Mouse (Mus musculus): ENCODE measurements at regions not wholly inside any gene's neighbourhood (a gene's known extent, or its start where the extent isn't known, plus 50 kb on each side); places are given as distances from the start of the nearest gene placed in this dataset.

- TF ChIP-seq USF2 (conservative IDR thresholded peaks at IDR 0.05; ENCODE audit: low read depth, low read length) (no peak), POLR2A (IDR thresholded peaks at IDR 0.05; ENCODE audit: low read depth, low read length) (no peak), CTCF (conservative IDR thresholded peaks at IDR 0.05 in 1 of 2, IDR thresholded peaks at IDR 0.05 in 1 of 2; ENCODE audit: low read depth in 2 of 2, low read length in 2 of 2) (no peak), UBTF (IDR thresholded peaks at IDR 0.05; ENCODE audit: low read depth, low read length) (no peak), EP300 (IDR thresholded peaks at IDR 0.05; ENCODE audit: low read length) (no peak), MEF2A (IDR thresholded peaks at IDR 0.05; ENCODE audit: borderline replicate concordance, low read depth, low read length) (no peak), TBP (conservative IDR thresholded peaks at IDR 0.05; ENCODE audit: low read depth, low read length) (no peak), BHLHE40 (IDR thresholded peaks at IDR 0.05; ENCODE audit: low read depth, low read length) (no peak), HCFC1 (IDR thresholded peaks at IDR 0.05; ENCODE audit: low read depth, low read length) (no peak), MAFK (IDR thresholded peaks at IDR 0.05; ENCODE audit: insufficient replicate concordance, low read length) (no peak), ETS1 (conservative IDR thresholded peaks at IDR 0.05; ENCODE audit: low read depth, low read length) (no peak), POLR2AphosphoS2 (IDR thresholded peaks at IDR 0.05; ENCODE audit: low read depth, low read length) (no peak)
These were observed 422.3 kb downstream of the Dad1 start for GRCm38 (mm10) chr14:53831651-53832050.
